Mouse (Mus musculus) forebrain, postnatal 0 days (tissue): Measurements from ENCODE around the gene Flnb. TPM values are rescaled to one million over a fixed set of nuclear protein-coding genes. Genes with fewer than 3 reads are reported as not detected.

ENCODE experiments used
- ATAC-seq: fragments of 200-750 bp; cut with Nextera tagmentation; 2 replicates; pipeline ENCODE4 v1.8.0; 2017; ENCODE audit warnings: mild to moderate bottlenecking, moderate library complexity
- DNase-seq: peaks from one replicate; pipeline ENCODE4 v3.0.0-alpha.2; 2015
- H3K27ac ChIP-seq: fragments of 300-500 bp; sonication (generic); 2 replicates; pipeline ENCODE4 v1.5.1; 2014; ENCODE audit warnings: low read depth, mild to moderate bottlenecking, antibody characterized with exemption, low read length, moderate library complexity, mixed read lengths
- H3K27me3 ChIP-seq: fragments of 300-500 bp; sonication (generic); 2 replicates; pipeline ENCODE4 v1.6.1; 2014; ENCODE audit warnings: mild to moderate bottlenecking, low read length, mixed read lengths; ENCODE audit not compliant: insufficient read depth
- H3K36me3 ChIP-seq: fragments of 300-500 bp; sonication (generic); 2 replicates; pipeline ENCODE4 v1.6.1; 2014; ENCODE audit warnings: mild to moderate bottlenecking, moderate library complexity; ENCODE audit not compliant: insufficient read depth
- H3K4me1 ChIP-seq: fragments of 300-500 bp; sonication (generic); 2 replicates; pipeline ENCODE4 v1.6.1; 2014; ENCODE audit warnings: antibody characterized with exemption; ENCODE audit not compliant: insufficient read depth
- H3K4me2 ChIP-seq: fragments of 300-500 bp; sonication (generic); 2 replicates; pipeline ENCODE4 v1.6.1; 2014; ENCODE audit warnings: low read depth, mild to moderate bottlenecking, moderate library complexity
- H3K4me3 ChIP-seq: fragments of 300-500 bp; sonication (generic); 2 replicates; pipeline ENCODE4 v1.5.1; 2014; ENCODE audit warnings: low read depth, low read length, mixed read lengths
- H3K9ac ChIP-seq: fragments of 300-500 bp; sonication (generic); 2 replicates; pipeline ENCODE4 v1.6.1; 2014; ENCODE audit warnings: mild to moderate bottlenecking
- H3K9me3 ChIP-seq: fragments of 300-500 bp; sonication (generic); 2 replicates; pipeline ENCODE4 v1.6.1; 2016; ENCODE audit warnings: low read length
- CTCF ChIP-seq: sonication (generic); IDR thresholded peaks from 2 replicates; pipeline ENCODE4 v1.5.1; 2016; ENCODE audit warnings: antibody characterized with exemption, control low read depth, low read depth
- WGBS: fragments of 180-500 bp; shearing (Covaris S2); extraction: QIAGEN DNeasy Blood & Tissue Kit; methylation state at CpG from one replicate; pipeline ENCODE4 v1.1.7; 2014; 5-methylcytosine and 5-hydroxymethylcytosine counted together
- polyA plus RNA-seq: library from polyadenylated mRNA; unstranded; fragments of >200 nt; fragmentation: Nextera tagmentation; extraction: Ambion mirVana; gene quantifications from 2 replicates; pipeline ENCODE4 v1.2.1, GENCODE M21; 2015
- total RNA-seq: library from RNA; depleted of rRNA; stranded (reverse); fragments of >200 nt; gene quantifications from 2 replicates; pipeline ENCODE4 v1.2.3, GENCODE M21; 2014

The Flnb gene
- total and polyA plus RNA-seq, 2 experiments from 2014 or later, result 2.3 to 22.5 TPM

- no peak overlapping the region for H3K9ac ChIP-seq
- no peak overlapping the region for H3K27ac ChIP-seq
- H3K9me3 ChIP-seq, result 0 out of 2 replicates have a peak, but pooled peaks cover 3% of the 10 kb centered on the region
- no peak for TF ChIP-seq CTCF
- ATAC-seq (peak; percentile 14; the same call in 1 of the 2 replicates), DNase-seq (peak; percentile 39)
- H3K4me3 ChIP-seq, result no peak overlapping the region
- no peaks in the 10 kb centered on the region for H3K27me3 ChIP-seq
- WGBS, result 81% methylated on average over 12 of the region's 12 CpGs
- H3K4me2 ChIP-seq, result no peak overlapping the region
- H3K36me3 ChIP-seq, result no peaks in the 10 kb centered on the region
- H3K4me1 ChIP-seq, result no peaks in the 10 kb centered on the region
Observed at GRCm38 (mm10) chr14:7809043-7809955, 8.5 kb upstream of the Flnb start.

DNA sequence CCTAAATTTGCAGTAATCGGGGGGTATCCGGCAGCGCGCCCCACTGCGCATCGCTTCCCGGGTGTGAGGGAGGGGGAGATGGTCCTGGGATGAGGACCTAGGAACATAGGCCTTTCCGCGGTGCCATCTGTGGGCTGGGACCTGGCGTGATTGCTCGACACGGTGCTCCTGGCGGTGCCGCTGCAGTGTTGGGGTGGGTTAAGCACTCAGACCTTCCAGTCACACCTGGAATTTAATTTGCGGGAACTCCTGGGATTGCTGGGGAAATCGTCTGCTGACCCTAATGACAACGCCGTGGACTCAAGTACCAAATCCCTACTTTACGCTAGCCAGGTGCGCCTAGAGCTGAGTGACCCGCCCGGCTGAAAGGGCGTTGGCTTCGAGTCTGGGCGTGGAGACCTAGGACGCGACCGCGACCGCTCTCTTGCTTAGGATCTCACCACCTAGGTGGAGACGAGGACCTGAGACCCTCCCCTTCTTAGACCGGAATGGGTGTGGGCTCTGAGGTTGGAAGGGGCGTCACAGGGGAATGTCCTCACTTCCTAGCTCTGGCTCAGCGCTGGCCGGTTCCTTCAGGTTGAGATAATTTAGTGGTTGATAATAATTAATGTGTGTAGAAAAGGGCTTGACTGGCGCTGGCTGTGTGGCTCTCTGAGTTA lies 835 bp downstream of the Flnb start:
- WGBS, result 3% methylated on average over 36 of the region's 36 CpGs
- Histone ChIP-seq H3K27ac (peak overlapping the region; percentile 83), H3K36me3 (no peaks in the 10 kb centered on the region), H3K27me3 (no peaks in the 10 kb centered on the region), H3K9me3 (no peaks in the 10 kb centered on the region), H3K4me3 (peak overlapping the region; percentile 81), H3K9ac (peak overlapping the region; percentile 72), H3K4me2 (peak overlapping the region; percentile 89), H3K4me1 (peaks cover 20% of the 10 kb centered on the region)
- peak; percentile 32 for ATAC-seq
- no peak for TF ChIP-seq CTCF
- no peak for DNase-seq

DNA sequence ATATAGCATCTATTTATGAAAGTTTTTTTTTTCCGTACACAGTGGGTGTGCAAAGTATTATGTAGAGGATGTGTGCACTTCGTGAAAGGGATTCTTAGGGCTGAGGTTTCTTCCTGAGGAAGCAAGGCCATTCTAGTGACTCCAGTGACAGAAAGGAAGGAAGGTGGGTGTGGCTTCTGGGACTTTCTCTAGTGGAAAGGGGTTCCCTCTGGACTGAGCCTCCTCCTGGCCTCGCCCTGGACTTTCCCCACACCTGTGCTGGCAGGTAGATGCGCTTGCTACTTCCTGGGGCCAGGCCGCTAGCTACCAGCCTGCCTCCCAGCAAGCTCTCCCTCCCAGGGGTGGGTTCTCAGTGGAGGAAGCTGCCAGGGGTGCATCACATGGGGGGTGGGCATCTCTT lies 1.7 kb downstream of the Flnb start:
- no peaks in the 10 kb centered on the region for H3K27me3 ChIP-seq
- peak overlapping the region; percentile 89 for H3K4me2 ChIP-seq
- peak overlapping the region; percentile 81 for H3K4me3 ChIP-seq
- TF ChIP-seq CTCF, result no peak
- ATAC-seq, result no peak
- H3K4me1 ChIP-seq, result peaks cover 20% of the 10 kb centered on the region
- no peaks in the 10 kb centered on the region for H3K9me3 ChIP-seq
- 60% methylated on average over 5 of the region's 5 CpGs for WGBS
- no peak for DNase-seq
- no peak overlapping the region for H3K27ac ChIP-seq
- H3K36me3 ChIP-seq, result no peaks in the 10 kb centered on the region
- H3K9ac ChIP-seq, result peak overlapping the region; percentile 72; the same call in 1 of the 2 replicates

- H3K9ac ChIP-seq, result no peak overlapping the region
- no peak overlapping the region for H3K4me2 ChIP-seq
- no peaks in the 10 kb centered on the region for H3K9me3 ChIP-seq
- no peaks in the 10 kb centered on the region for H3K27me3 ChIP-seq
- no peak overlapping the region for H3K27ac ChIP-seq
- ATAC-seq (no peak), DNase-seq (no peak)
- peaks cover 22% of the 10 kb centered on the region for H3K4me1 ChIP-seq
- 72% methylated on average over 8 of the region's 8 CpGs for WGBS
- TF ChIP-seq CTCF, result no peak
- H3K4me3 ChIP-seq, result no peak overlapping the region
- H3K36me3 ChIP-seq, result no peaks in the 10 kb centered on the region
Observed at GRCm38 (mm10) chr14:7821341-7821740, 3.6 kb downstream of the Flnb start.

DNA sequence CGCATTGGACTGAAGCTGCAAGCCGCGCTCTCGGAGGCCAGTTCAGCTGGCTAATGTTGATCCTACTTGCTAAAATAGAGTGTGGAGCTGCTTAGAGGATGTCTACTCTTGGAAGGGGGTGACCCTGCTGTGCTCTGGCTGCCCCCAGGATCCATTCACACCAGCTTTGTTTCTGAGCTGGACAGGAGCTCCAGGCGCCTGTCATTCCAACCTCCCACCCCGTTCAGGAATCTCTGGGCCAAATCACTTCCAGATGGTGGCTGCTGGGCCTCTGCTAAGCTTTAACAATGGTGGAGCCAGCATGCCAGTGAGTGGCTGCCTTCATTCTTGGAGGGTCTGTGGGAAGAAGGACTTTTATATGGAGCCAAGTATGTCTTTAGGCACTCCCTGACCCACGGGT lies 4.9 kb downstream of the Flnb start:
- no peak for ATAC-seq
- no peak overlapping the region for H3K4me3 ChIP-seq
- H3K4me1 ChIP-seq, result peaks cover 28% of the 10 kb centered on the region
- no peaks in the 10 kb centered on the region for H3K36me3 ChIP-seq
- no peaks in the 10 kb centered on the region for H3K27me3 ChIP-seq
- no peaks in the 10 kb centered on the region for H3K9me3 ChIP-seq
- H3K4me2 ChIP-seq, result no peak overlapping the region
- no peak overlapping the region for H3K27ac ChIP-seq
- DNase-seq, result no peak
- TF ChIP-seq CTCF, result no peak
- 27% methylated on average over 7 of the region's 7 CpGs for WGBS
- H3K9ac ChIP-seq, result no peak overlapping the region

DNA sequence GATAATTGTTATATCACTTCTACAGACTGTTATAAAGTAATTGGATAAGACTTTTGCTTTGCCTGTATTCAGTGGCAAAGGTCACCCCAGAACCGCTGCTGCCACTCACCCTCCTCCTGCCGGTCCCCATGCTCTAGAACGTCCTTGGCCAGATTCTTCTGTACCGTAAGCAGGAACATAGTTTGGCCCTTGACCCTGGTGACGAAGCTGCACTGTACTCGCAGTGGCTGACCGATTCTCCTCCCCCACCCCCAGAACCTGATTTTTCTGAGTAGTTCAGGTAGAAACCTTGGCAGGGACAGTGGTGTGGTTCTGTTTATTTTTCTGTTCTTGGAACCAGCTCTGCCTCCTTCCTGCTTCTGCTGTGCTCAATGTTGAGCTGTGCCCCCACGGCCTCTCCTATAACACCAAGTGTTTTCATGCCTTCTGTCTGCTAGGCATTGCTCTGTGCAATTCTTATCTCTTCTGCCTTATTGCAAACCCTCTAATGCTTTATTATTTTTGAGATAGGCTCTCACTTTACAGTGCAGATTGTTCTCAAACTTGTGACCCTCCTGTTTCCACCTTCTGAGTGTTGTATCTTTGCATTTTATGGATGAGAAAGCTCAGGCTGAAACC lies 7.0 kb downstream of the Flnb start:
- peaks cover 21% of the 10 kb centered on the region for H3K4me1 ChIP-seq
- H3K9ac ChIP-seq, result no peak overlapping the region
- WGBS, result 84% methylated on average over 8 of the region's 8 CpGs
- ATAC-seq, result no peak
- H3K36me3 ChIP-seq, result no peaks in the 10 kb centered on the region
- no peak for DNase-seq
- H3K4me3 ChIP-seq, result no peak overlapping the region
- TF ChIP-seq CTCF, result no peak
- H3K27me3 ChIP-seq, result no peaks in the 10 kb centered on the region
- H3K27ac ChIP-seq, result no peak overlapping the region
- no peak overlapping the region for H3K4me2 ChIP-seq
- H3K9me3 ChIP-seq, result no peaks in the 10 kb centered on the region
